Mouse (Mus musculus) bone marrow macrophage, adult 2 months (primary cell): Measurements from ENCODE around the gene Rufy1.

Experiments
- CTCF ChIP-seq: IDR thresholded peaks from 2 replicates; pipeline ENCODE4 v1.5.1; 2012; ENCODE audit warnings: low read depth, mild to moderate bottlenecking, low read length, moderate library complexity
- POLR2A ChIP-seq: IDR thresholded peaks from 2 replicates; pipeline ENCODE4 v1.6.1; 2012; ENCODE audit warnings: mild to moderate bottlenecking, low read depth, low read length, borderline replicate concordance

DNA sequence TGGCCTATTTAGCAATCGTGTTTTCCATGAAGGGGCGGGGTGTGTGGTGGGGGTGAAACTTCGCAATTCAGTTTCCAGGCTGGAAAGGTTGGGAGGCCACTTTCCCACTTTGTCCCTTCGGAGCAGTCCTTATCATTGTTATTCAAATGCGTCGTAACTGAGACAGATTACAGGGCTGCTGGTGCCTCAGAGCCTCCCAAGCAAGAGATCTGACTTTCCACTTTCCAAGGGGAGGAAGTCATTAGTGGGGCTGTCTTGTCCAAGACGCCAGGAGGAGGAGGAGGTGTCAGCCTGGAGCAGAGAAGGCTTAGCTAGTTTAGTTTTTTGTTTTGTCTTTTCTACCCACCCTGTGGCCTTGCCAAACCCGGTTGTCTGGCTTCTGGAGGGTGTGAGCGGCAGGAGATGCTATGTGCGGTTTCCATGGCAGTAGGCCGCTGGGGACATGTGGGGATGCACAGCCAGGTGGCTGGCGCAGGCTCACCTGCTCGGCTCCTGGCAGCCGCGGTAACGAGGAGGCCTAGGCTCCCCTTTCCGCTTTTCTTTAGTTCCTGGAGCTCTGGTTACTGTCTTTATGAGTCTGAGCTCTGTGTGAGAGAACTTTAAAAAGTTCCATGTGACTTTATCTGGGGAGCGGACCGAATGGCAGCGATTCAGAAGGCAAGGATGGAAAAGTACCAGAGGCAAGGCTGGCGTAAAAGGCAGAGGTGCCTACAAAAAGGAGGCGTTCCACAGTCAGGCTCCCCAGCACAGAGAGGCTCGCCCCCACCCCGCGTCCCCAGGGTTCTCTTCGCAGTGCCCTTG, 26.4 kb upstream of the Rufy1 start:
- TF ChIP-seq POLR2A (no peak), CTCF (no peak)
